Mouse (Mus musculus): ENCODE data around the gene AC124502.3. TPM values are rescaled to one million over a fixed set of nuclear protein-coding genes. Genes with fewer than 3 reads are reported as not detected.
"Not testable (repeated sequence)": the region's sequence is repeated elsewhere in the genome, so short reads cannot be mapped to it uniquely, and the experiment has no call there.

AC124502.3 gene
- total RNA-seq (2014; fragmentation: Nextera tagmentation) (2.0 and 3.3 TPM in 2 replicates), total RNA-seq (2017) (1.8 and 4.2 TPM in 2 replicates)

DNA sequence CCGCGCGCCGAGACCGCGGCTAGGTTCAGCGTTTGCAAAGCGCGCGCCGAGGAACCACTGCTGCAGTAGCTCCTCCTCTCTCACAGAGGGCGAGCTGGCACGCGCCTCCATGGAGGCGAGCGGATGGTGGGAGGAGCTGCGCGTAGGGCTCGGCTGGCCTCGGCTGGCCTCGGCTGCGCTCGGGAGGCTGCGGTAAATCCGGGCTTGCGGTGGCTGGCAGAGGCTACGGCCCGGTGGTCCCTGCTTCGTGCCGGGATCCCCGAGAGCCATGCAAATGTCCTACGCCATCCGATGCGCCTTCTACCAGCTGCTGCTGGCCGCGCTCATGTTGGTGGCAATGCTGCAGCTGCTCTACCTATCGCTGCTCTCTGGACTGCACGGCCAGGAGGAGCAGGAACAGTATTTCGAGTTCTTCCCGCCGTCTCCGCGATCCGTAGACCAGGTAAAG is at the start of gene AC124502.3, which contains the start of gene B4gat1:
Gene AC124502.3 (plus strand): TSS at position 183 of the 448 bp plus-strand sequence.
Gene B4gat1 (plus strand): TSS at position 118 of the 448 bp plus-strand sequence.
- ATAC-seq (replicated peaks; ENCODE audit: low FRiP score, low TSS enrichment, poor library complexity, severe bottlenecking) = peak; percentile 87

DNA sequence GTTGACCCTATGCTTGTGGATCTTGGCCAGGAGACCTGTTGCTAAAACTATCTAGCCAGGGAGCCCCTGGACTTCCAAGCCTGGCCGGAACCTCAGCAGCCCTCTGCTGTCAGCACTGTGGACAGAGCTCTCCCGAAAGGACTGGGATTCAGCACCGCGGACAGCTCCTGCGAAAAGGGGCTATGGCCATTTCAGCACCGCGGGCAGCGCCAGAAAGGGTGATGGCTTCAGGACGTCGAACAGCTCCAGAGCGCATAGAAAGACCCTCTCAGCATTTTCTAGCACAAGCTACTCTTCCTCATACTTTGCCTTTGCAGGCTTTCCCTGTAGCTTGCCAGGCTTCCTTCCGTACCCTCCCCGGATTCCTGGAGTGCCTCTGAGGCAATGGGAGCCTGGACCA is 49.7 kb upstream of the AC124502.3 start:
- peak; percentile 71 for ATAC-seq (replicated peaks; ENCODE audit: low FRiP score, low TSS enrichment, poor library complexity, severe bottlenecking)

DNA sequence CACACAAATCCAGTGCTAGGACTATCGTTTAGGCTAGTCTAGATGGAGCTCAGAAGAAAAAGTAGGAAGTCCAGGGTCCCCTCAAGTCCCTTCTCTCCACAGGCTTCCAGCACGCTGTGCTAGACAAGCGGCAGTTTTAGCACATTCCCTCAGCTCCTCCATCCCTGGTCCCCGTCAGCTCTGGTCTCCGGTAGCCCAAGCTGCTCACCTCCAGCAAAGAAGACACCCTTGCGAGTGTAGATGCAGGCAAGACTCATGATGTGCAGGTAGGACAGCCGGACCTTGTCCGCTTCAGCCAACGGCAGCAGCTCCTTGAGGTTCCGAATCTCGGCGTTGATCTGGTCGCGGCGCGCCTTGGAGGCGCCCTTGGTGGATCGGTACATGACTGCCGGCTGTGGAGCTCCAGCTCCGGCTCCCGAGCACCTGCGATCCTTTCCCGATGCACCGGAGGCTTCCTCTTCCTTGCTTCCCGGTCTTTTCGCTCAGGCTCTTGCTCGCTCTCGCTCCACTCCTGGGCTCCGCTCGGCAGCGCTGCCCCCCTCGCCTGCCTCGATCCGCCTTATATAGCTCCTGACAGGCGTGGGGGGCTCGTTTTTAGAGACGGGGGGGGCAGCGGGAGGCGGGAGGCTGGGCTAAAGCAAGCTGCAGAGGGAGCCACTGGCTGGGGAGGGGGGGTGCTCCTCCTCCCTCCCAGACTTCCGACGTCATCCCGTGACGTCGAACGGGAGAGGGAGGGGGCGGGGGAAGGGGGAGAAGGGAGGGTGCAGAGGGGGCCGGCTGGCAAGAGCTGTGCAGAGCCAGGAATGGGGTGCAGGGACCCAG is 49.0 kb upstream of the AC124502.3 start:
- ATAC-seq (replicated peaks; ENCODE audit: low FRiP score, low TSS enrichment, poor library complexity, severe bottlenecking) = no peak

DNA sequence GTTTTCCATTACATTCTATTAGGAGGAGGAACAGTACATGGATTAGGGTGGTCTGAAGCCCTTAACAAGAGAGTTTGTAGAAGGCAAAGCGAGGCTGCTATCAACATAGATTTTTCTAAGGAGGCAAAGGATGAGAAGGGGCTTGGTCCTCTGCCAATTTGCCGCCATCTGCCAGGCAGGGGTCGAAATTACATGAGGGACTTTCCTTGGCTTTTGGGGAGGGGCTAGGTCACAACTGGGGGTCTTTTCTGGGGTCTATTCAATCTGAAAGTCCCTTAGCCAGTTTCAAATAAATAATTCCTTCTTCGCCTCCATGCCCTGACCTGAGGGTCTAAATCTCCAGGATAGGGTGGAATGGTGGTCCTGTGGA is 48.5 kb upstream of the AC124502.3 start, which contains the start of gene Npas4:
Gene Npas4 (minus strand): TSS at position 61 of the 370 bp plus-strand sequence.
- ATAC-seq (replicated peaks; ENCODE audit: low FRiP score, low TSS enrichment, poor library complexity, severe bottlenecking) = no peak

DNA sequence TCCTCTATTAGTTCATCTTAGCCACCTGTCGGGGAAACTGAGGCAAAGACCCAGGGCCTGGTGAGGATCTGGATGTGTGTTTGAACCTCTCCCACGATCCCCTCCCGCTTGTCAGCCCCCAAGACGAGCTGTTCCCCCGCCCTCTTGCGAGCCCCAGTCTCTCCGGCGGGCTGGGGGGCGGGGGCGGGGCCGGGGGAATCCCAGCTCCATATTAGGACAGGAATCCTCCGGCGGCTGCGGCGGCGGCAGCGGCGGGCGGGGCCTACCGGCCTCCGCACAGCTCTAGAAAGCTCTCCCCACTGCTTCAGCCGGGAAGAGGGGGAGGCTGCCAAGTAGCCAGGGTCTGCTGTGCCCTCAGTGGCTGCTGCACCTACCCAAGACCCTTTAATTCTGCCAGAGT is 48.0 kb upstream of the AC124502.3 start:
- no peak for ATAC-seq (replicated peaks; ENCODE audit: low FRiP score, low TSS enrichment, poor library complexity, severe bottlenecking)

DNA sequence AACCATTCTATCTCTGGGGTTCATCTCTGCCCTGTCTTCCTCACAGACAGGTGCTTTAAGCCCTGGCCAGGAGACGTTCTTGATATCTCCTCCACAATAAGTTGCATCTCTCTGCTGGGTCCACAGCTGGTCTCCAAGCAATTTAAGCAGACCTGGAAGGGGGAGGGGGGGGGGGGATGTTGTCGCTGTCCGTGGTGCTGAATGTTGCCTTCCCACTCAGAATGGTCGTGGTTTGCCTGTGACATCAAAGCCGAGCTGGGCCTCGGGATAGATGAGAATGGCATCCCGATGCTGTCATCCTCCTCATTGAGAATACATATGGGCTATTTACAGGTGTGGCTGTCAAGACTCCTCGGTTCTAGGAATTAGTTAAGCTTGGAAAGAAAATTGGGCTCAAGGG is 46.3 kb upstream of the AC124502.3 start:
- no peak for ATAC-seq (replicated peaks; ENCODE audit: low FRiP score, low TSS enrichment, poor library complexity, severe bottlenecking)

DNA sequence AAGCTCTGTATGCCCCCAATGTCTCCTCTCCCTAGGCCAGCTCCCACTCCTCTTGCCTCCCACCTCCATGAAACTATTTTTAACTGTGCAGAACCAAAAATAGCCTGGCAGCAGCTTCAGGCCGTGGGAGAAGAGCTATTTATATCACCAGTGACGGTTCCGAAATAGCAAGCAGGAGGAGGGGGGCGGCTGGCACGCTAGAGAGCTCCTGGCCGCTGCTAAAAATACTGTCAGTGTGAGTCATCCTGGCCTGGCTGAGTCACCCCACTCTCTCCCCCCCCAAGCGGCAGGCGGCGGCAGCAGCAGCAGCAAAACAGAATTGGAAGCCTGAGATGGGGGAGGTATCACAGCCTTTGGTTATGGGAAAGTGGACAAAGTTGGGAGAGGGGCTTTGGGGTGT is 45.8 kb upstream of the AC124502.3 start:
- no peak for ATAC-seq (replicated peaks; ENCODE audit: low FRiP score, low TSS enrichment, poor library complexity, severe bottlenecking)

DNA sequence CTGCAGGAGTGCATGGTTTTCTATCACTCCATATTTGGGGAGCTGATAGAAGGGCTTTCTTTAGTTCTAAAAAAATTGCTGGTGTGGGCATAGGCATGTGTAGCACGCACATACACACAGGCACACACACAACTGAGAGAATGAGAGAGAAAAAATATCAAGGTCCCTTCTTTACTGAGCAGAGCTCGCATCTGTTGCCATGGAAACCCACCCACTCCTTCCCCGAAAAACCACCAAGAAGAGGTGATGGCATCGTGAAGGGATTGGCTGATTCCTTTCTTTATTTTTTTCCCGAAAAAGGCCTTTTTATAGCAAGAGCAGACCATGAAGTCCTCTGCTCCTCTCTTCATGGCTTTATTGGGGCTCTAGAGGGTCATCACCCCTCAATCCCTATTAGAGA is 44.6 kb upstream of the AC124502.3 start:
- no peak for ATAC-seq (replicated peaks; ENCODE audit: low FRiP score, low TSS enrichment, poor library complexity, severe bottlenecking)

DNA sequence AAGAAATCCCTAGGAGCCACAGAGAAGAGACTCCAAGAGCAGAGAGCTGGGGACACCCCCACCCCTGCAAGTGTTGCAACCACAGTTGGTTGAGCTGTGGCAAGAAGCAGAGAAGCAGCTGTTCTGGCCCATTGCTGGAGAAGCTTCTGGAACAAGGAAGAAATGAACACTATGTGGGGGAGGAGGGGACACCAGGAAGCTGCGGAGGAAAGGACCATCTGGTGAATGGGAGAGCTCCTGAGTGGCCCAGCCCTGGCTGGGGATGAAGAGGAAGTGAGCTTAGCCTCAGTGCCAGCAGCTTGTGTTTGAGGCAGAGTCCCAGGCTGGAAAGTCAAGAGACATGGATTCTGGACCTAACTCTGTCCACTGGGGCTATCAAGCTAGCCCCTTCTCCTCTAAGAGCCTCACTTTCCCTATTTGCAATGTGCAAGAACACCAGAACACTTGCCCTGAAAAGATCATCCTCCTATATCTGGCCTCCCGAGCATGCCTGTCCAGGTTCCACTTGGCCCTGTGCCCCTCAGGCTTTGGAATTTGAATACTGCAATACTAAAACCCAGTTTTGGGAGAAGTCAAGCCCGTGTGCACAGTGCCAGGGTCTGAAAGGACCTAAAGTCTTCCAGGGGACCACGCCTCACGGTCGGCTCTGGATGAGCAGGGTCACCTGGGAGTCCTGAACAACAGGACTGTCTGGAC is 39.1 kb upstream of the AC124502.3 start:
- no peak for ATAC-seq (replicated peaks; ENCODE audit: low FRiP score, low TSS enrichment, poor library complexity, severe bottlenecking)

DNA sequence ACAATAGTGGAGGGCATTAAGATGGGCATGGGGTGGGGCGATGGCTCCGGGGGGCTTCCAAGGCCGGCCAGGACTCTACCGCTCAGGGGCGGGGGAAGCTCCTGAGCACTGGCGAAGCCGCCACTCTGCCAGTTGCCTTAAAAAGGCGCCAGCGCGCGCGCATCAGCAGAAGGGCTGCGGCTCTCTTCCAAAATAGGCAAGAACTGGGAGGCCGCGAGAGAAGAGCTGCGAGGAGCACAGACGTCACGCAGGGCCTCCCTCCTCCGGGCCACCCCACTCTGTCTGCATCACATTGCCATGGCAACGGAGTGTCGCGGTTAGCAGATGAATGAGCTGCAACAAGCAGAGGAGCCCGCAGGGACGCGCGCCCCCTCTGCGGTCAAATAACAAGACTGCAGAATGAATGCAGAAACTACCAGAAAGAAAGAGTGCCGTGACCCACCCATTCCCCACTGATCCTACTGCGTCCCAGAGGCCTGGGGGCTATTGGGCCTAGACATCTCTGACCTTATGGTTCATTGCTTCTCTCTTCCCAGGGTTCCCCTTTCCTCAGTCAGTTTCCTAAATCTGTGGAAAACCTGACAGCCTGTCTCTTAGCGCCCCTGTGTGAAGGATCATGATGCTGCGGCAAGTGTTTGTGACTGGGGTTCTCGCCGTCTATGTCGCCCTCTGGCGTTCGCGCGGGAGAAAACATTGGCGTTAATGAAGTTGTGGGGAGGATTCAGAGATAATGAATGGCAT is 36.9 kb upstream of the AC124502.3 start:
- peak; percentile 74 for ATAC-seq (replicated peaks; ENCODE audit: low FRiP score, low TSS enrichment, poor library complexity, severe bottlenecking)

DNA sequence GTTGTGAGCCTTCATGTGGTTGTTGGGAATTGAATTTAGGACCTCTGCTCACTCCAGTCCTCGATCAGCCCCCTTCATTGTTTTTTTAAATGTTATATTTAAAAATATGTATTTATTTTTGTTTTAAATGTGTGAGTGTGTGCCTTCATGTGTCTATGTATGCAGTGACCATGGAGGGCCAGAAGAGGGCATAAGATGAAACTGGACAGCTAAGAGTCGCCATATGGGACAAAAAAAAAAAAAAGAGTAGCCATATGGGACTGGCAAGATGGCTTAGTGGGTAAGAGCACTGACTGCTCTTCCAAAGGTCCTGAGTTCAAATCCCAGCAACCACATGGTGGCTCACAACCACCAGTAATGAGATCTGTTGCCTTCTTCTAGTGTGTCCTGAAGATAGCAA is 35.0 kb upstream of the AC124502.3 start:
- not testable (repeated sequence) for ATAC-seq (replicated peaks; ENCODE audit: low FRiP score, low TSS enrichment, poor library complexity, severe bottlenecking)

DNA sequence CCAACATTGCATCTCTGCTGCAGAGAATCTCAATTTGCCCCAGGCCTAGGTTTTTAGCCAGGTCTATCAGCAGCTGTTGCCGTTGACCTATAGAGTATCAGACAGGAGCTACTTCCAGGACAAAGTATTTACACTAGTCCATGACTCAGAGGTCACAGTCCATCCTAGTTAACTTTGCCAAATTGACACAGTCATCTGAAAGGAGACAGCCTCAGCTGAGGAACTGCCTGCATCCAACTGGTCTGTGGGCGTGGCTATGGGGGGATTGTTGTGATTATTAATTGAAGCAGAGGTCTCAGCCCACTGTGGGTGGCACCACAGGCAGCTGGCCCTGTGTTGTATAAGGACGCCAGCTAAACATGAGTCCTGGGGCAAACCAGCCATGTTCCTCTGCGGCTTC is 33.8 kb upstream of the AC124502.3 start:
- ATAC-seq (replicated peaks; ENCODE audit: low FRiP score, low TSS enrichment, poor library complexity, severe bottlenecking) = no peak

DNA sequence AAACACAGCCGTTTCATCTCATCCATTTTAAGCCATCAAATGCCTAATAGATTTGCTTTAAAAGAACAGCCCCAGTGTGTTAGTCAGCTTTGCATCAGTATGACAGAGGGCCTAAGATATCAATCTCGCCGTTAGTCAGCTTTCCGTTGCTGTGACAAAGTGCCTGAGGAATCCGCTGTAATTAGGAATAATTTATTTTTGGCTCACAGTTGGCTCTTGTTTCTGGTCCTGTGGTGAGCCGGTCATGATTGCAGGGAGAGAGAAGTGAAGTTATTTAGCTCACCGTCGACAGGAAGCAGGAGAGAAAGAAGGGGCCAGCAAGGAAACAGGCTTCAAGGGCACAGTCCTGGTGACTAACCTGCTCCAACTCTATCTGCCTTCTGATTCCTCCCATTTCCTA is 25.6 kb upstream of the AC124502.3 start:
- no peak for ATAC-seq (replicated peaks; ENCODE audit: low FRiP score, low TSS enrichment, poor library complexity, severe bottlenecking)

DNA sequence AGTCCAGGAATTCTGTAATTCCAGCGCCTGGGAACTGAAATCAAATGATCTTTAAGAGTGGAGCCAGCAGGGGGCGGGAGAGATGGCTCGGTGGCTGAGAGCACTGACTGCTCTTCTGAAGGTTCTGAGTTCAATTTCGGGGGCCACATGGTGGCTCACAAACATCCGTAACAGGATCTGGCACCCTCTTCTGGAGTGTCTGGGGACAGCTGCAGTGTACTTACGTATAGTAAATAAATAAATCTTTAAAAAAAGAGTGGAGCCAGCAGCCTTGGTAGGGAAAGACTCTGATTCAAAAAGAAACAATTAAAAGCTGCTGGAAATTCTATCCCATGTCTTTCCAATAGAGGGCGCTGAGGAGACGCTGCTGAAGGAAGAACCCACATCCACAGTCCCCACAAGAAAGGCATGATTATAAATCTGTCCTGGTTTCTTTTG is 23.7 kb upstream of the AC124502.3 start:
- 0 out of 2 replicates have a peak, but pooled peaks have one; percentile 41 for ATAC-seq (replicated peaks; ENCODE audit: low FRiP score, low TSS enrichment, poor library complexity, severe bottlenecking)

DNA sequence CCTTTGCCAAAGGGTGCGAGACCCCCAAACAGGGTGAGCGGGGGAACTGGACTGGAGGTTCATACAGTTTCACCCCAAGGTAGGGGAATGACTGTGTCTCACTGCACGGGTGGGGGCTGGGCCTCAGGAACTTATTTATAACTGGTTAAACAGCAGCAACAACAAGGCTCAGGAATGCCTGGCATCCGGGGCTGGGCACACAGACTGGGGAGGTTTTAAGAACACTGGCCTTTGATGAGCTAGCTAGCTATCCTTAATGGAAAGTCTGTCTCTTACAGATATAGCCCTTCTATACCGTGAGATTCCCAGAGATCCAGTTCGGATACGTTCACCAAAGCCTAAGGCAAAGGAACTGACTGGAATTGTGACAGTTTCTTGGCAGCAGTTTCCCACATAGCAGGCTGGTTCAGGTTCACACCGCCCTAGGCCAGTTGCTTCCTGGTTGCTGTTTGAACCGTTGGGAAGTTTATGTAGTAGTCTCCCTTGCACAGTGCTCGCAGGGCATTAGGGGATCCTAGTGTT is 22.4 kb upstream of the AC124502.3 start:
- ATAC-seq (replicated peaks; ENCODE audit: low FRiP score, low TSS enrichment, poor library complexity, severe bottlenecking) = no peak

DNA sequence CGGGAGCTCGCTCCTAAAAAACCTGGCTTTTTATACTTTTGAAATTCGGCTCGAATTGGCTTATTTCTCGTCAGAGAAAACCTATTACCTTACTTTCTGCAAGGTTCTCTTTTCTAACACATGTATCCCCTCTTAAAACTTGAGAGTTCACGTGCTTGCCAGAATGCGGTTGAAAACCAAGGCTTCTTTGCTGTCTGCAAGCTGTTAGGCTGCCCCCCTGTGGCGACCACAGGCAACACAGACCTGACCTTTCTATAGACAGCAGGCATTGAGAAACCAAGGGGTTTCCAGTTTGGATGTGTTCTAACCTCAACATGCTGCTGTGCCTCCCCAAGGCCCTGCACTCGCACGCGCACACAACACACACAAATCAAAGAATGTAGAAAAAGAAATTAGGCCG is 21.9 kb upstream of the AC124502.3 start:
- ATAC-seq (replicated peaks; ENCODE audit: low FRiP score, low TSS enrichment, poor library complexity, severe bottlenecking) = peak; percentile 70

DNA sequence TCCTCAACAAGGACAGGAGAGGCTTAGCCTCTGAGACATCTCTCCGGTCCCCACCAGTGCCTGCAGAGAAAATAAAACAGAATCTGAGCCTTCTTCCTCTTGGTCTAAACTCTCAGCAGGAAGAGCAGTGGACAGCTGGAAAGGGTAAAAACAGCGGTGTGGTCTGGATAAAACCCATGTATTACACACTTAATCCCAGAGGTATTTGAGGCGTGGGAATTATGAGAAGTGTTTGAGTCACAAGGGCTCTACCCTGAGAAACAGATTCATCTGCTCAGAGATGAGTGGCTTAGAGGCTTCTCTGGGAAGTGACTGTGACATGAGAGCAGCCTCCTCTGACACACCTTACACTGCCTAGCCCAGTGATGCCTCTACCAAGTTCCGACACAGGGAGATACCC is 21.1 kb upstream of the AC124502.3 start:
- ATAC-seq (replicated peaks; ENCODE audit: low FRiP score, low TSS enrichment, poor library complexity, severe bottlenecking) = no peak

DNA sequence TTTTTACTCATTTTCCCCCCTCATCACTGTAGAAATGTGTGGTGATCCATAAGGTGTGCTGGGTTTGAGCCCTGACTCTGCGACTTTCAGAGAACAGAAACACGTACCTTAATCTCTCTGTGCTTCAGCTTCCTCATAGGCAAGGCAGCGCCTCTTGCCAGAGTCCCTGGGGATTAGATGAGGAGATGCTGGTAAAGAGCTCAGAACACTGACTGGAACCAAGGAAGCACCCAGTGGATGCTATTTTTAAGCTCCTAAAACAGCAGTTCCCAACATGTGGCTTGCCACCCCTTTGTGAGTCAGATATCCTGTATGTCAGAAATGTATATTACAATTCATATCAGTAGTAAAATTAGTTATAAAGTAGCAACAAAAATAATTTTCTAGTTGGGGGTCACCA is 20.5 kb upstream of the AC124502.3 start:
- no peak for ATAC-seq (replicated peaks; ENCODE audit: low FRiP score, low TSS enrichment, poor library complexity, severe bottlenecking)

DNA sequence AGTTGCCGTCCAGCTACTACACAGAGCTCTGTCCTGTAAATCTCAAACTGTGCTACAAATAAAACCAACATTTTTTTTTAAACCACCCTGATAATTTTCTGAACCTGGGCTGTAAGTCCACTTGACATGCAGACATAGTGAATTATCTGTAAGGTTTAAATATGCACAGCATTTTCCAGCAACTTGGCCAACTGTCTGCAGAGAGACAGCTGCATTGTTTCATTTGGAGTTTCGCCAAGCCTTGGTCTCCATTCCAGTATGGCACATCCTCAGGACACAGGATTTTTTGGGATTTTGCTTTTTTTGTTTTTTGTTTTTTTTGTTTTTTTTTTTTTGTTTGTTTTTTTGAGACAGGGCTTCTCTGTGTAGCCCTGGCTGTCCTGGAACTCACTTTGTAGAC is 17.3 kb upstream of the AC124502.3 start:
- no peak for ATAC-seq (replicated peaks; ENCODE audit: low FRiP score, low TSS enrichment, poor library complexity, severe bottlenecking)

All from megakaryocyte-erythroid progenitor cell, adult 5-6 weeks (primary cell).